Mouse (Mus musculus) ovary, postnatal 10 days (tissue): ENCODE measurements around the gene Olfr56.
"Not testable (repeated sequence)": the region's sequence is repeated elsewhere in the genome, so short reads cannot be mapped to it uniquely, and the experiment has no call there.

Experiments used
- DNase-seq: peaks from one replicate; pipeline ENCODE4 v3.0.0; 2022; ENCODE audit warnings: low spot score

The Olfr56 gene

DNA sequence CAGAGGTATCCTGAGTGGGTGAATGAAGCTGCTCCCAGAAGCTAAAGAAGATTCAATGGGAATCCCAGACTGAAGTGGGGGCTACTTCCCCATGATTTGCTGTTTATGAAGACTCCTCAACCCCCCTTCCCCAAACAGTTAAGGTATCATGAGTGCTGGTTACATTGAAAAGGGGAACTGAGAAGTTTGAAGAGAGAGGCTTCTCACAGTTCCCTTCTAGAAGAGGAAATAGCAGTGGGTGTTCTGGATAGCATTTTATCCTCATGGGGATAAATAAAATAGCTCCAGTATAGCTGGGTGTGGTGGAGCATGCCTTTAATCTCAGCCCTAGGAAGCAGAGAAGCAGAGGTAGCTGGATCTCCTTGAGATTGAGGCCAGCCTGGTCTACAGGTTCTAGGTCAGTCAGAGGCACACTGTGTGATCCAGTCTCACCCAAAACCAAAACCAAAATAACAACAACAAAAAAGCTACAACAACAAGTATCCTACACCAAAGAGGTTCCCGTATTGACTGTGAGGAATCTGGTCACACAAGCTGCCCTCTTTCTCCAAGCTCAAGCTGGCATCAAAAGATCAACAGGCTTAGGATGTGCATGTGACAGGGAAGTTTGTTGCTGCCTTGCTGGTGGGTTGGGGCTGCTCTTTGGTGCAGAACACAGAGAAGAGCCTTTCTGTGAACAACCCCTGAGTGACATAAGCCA, at the start of gene Olfr56:
Olfr56 (plus strand) TSS at position 650 of the 700 bp plus-strand sequence.
- not testable (repeated sequence) for DNase-seq

DNA sequence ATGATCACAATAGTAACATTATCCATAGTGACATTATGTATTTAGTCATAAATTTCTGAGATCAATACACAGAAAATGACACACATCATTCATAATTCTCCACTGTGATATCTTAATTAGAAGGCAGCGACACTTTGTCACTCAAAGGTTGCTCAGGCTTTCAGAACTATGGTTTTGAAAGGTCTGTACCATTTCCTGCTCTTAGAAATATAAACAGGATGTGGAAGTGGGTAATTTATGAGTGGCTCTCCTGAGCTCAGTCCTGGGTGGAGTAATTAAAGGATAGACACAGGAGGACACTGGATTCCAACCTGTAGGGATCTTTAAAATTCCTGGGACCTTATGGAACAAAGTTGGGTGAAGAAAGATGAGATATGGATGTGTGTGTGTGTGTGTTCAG, 45.3 kb upstream of the Olfr56 start:
- not testable (repeated sequence) for DNase-seq

DNA sequence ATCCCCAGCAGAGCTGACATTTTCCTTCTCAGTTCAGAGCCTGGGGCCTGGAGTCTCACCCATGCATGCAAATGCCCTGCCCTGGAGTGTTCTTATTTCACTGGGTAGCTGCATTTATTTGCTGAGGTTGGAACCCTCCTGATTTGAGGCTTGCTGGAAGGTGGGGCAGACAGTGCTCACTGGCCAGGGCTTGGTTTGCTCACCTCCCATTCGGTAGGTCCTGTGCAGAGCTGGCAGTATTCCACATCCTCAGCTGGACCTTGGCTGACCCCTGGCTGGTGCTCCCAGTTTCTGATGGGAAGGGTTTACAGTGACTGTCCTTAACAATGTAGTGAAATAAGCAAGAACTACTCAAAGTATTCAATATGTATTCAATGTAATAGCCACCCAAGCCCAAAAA, 44.8 kb upstream of the Olfr56 start:
- DNase-seq, result not testable (repeated sequence)

DNA sequence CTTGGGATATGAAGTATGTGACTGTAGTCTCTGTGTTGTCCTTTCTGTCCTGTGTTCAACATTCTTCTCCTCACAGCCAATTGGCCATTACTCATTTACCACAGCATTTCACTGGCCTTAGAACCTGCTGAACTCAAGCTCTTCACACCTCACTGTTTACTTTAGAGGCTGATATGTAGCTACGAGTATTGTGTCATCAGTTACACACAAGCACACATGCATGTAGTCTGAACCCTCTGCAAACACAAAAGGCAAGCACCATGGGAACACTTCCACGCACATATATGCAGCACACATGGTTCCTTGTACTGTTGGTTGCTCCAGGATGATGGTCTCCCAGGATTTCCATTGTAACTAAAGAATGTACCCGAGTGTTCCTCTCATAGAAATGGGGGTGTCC, 43.4 kb upstream of the Olfr56 start:
- DNase-seq, result not testable (repeated sequence)

DNA sequence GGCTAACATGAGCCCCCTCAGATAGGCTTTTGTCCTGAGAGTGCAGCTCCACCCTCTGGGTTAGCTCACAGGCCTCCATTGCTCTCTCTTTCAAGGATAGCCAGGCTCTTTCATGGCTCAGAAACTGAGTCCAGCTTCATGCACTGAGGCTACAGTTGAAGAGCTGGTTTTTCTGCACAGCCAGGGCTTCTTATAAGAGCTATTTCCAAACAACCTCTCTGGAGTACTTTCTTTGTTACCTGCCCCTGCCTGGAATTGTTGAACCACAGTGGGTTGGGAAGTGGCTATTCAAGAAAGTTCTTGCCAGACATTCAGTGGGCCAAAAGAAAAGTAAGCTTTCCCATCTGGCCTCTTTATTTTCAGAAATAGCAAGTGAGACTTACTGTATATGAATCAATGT, 39.4 kb upstream of the Olfr56 start:
- not testable (repeated sequence) for DNase-seq

DNA sequence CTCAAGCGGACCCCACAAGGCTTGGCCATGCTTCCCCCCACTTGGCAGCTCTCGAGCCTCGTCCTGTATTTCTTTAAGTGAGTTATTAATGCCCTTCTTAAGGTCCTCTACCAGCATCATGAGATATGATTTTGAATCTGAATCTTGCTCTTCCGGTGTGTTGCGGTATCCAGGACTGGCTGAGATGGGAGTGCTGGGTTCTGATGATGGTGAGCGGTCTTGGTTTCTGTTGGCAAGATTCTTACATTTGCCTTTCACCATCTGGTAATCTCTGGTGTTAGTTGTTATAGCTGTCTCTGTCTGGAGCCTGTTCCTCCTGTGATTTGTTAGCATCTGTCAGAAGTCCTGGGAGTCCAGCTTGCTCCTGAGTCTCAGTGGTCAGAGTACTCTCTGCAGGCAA, 32.6 kb upstream of the Olfr56 start, which contains the start of gene Psme2b:
Psme2b (minus strand) TSS at position 101 of the 400 bp plus-strand sequence.
- DNase-seq, result not testable (repeated sequence)

DNA sequence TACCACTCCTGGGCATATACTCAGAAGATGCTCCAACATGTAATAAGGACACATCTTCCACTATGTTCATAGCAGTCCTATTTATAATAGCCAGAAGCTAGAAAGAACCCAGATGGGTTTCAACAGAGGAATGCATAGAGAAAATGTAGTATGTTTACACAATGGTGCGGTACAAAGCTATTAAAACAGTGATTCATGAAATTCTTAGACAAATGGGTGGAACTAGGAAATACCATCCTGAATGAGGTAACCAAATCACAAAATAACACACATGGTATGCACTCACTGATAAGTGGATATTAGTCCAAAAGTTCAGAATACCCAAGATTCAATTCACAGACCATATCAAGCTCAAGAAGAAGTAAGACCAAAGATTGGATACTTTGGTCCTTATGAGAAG, 4.0 kb upstream of the Olfr56 start:
- not testable (repeated sequence) for DNase-seq

DNA sequence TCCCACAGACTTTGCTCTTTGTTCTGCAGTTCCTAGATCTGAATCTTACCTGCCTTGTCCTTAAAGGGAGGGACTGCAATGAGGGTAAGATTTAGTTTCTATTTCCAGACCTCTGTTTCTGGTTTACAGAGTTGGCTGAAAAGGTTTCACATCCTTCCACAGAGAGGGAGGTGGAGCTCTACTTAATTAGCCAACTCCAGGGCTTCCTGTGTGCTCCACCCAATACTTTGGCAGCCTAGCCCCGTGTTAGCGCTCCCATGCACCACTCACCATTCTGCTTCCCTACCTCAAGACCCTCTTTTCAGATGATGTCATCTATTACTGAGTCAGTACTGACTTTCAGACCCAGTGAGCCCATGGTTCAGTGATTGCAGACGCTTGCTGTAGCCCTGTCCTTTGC, 562 bp downstream of the Olfr56 start, which contains the start of gene 9930111J21Rik1:
9930111J21Rik1 (minus strand) TSS at position 148 of the 400 bp plus-strand sequence.
- not testable (repeated sequence) for DNase-seq

DNA sequence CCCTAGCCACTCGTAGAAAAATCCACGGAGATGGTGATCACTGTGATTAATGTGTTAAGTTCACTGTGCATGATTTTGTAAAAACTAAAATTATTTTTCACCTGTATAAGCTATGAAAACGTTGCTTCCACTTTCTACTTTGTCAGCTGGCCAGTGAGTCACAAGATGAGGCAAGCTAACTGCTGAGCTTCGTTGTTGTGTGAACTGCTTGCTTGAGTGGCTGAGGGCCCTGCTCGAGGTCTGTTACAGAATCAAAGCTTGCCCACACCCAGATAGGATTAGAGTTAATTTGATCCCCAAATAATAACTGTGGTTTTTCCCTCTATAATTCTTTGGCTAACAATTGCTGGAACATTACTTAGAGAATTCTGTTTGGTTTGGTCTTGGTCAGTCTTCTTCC, 1.4 kb downstream of the Olfr56 start:
- DNase-seq, result not testable (repeated sequence)

DNA sequence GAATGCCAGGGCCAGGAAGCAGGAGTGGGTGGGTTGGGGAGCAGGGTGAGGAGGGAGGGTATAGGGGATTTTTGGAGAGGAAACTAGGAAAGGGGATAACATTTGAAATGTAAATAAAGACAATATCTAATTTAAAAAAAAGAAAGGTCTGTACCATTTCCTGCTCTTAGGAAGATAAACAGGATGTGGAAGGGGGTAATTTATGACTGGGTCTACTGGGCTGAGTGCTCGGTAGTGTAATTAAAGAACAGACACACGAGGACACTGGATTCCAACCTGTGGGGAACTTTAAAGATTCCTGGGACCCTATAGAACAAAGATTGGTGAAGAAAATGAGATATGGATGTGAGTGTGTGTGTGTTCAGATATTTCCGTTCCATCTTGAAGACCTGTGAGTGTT, 4.2 kb downstream of the Olfr56 start:
- DNase-seq, result not testable (repeated sequence)

DNA sequence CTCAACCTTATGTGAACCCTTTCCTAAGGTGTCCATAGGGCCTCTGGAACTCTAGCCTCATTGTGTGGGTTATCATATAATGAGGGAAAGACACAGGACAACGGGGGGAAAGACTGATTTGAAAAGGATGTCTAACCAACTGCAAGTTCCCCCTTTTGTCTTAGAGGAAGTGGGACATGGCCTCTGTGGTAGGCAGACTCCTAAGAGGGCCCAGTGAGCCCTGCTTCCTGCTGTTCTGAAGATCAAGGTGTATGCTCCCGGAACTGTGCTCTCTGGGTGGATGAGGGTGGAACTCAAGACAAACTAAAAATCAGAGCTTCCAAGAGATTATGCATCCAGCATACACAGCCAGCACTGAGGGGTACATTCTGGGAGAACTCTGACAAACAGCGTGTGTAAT, 9.5 kb downstream of the Olfr56 start:
- DNase-seq, result not testable (repeated sequence)

DNA sequence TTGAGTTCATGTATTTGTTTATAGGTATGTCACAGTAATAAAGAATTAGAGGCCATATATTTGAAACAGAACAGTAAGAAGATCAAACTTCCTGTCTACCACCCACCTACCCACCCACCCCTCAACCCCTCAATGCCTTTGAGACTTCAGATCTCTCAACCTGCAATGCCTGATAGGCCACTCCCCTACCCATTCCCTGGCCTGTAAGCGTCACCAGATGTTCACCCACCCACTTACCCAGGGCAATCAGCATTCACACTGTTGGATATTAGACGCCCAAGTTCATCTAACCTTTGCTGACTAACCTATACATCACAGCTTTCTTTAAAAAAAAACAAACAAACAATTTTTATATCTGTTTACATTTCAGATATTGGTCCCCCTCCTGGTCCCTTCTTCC, 11.3 kb downstream of the Olfr56 start:
- DNase-seq, result not testable (repeated sequence)

DNA sequence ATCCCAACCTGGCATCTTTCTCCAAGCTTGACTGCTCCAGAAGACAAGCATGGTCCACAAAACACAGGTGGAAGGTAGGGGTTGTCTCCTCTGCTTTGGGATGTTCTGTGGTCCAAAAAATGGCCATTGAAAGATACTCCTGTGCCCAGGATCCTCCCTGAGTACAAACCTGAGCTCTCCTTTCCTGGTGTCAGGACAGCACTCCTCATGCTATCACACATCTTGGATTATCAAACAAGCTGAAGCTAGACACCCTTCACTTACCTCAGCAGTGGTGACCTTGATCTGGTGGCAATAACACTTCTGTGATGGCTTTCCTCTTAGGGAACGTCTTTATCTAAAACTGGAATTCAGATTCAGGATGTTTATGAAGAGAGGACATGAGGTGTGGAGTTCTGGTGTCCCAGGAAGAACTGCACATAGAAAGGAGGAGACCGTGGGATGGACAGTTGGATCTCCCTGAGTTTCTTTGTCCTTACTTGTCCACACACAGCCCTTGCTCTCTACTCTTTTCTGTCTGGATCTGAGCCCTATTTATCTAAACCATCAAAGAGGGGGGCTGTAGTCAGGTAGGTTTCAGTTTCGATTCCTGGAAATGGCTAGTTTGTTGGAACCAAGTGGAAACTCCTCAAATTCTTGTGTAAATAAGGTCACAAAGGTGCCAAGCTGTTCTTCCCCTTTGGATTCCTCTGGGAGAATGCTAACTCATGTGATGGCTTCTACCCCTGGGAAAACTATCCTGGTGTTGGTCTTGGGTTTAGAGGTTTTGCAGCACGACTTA, 13.2 kb downstream of the Olfr56 start, which contains the start of gene Gm12185:
Gm12185 (minus strand) TSS at position 487 of the 781 bp plus-strand sequence.
- not testable (repeated sequence) for DNase-seq

DNA sequence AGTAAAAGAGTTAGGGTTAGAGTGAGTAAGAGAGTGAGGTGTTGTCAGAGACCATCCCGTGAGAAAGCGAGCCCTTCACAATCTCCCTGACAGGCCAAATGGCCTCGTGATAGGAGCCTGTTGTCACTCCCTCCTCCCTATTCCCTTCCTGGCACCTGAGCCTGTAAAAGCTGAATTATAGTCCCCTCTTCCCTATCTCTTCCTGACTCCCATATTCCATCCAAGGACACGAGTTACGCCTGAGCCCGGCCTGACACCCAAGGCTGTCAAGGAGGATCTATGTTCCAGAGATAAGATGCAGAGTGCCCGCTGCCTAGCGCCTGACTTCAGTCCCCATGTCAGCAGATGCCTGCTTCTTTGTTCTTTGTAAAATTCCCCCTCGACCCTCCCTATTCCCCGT, 14.6 kb downstream of the Olfr56 start:
- DNase-seq, result not testable (repeated sequence)

DNA sequence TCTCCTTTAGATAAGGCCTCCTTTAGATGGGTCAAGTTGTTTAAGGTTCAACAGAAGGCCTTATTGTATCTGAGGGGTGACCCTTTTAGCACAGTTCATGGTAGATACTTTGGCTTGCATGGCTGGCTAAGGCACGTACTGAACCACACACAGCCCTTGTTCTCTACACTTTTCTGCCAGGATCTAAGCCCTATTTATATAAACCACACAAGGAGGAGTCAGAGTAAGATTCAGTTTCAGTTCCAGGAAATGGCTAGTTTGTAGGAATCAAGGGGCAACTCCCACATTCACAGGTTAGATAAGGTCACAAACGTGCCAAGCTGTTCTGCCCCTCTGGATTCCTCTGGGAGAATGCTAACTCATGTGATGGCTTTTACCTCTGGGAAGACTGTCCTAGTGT, 15.3 kb downstream of the Olfr56 start, which contains the start of gene Tgtp1:
Tgtp1 (minus strand) TSS at position 155 of the 400 bp plus-strand sequence.
- not testable (repeated sequence) for DNase-seq

DNA sequence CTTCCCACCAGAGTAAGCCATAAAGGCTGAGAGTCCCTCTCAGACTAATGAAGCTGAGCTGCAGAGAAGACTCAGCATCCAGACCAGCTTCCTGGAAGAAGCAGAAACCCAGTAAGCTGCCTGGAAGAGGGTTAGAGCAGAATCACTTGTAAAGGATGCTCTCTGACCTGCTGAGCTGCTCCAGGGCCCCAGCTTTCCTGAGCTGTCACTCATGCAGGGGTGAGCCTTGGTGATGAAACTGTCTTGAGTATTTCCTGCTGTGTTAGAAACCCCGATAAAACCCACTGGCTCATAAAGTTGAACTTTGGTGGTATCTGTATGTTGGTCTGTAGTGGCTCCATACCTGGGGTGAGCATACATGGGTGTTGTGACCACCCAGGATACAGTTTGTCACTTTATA, 21.7 kb downstream of the Olfr56 start:
- DNase-seq, result not testable (repeated sequence)

DNA sequence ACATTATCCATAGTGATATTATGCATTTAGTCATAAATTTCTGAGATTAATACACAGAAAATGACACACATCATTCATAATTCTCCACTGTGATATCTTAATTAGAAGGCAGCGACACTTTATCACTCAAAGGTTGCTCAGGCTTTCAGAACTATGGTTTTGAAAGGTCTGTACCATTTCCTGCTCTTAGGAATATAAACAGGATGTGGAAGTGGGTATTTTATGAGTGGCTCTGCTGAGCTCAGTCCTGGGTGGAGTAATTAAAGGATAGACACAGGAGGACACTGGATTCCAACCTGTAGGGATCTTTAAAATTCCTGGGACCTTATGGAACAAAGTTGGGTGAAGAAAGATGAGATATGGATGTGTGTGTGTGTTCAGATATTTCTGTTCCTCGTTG, 27.6 kb downstream of the Olfr56 start:
- DNase-seq, result not testable (repeated sequence)

DNA sequence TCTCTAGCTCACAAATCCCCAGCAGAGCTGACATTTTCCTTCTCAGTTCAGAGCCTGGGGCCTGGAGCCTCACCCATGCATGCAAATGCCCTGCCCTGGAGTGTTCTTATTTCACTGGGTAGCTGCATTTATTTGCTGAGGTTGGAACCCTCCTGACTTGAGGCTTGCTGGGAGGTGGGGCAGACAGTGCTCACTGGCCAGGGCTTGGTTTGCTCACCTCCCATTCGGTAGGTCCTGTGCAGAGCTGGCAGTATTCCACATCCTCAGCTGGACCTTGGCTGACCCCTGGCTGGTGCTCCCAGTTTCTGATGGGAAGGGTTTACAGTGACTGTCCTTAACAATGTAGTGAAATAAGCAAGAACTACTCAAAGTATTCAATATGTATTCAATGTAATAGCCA, 28.1 kb downstream of the Olfr56 start:
- not testable (repeated sequence) for DNase-seq

DNA sequence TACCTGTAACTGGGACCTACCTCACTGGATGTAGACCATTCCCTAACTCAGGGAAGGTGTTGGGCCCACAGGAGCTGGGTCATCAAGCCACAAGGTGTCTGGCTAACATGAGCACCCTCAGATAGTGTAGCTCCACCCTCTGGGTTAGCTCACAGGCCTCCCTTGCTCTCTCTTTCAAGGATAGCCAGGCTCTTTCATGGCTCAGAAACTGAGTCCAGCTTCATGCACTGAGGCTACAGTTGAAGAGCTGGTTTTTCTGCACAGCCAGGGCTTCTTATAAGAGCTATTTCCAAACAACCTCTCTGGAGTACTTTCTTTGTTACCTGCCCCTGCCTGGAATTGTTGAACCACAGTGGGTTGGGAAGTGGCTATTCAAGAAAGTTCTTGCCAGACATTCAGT, 33.4 kb downstream of the Olfr56 start:
- not testable (repeated sequence) for DNase-seq

DNA sequence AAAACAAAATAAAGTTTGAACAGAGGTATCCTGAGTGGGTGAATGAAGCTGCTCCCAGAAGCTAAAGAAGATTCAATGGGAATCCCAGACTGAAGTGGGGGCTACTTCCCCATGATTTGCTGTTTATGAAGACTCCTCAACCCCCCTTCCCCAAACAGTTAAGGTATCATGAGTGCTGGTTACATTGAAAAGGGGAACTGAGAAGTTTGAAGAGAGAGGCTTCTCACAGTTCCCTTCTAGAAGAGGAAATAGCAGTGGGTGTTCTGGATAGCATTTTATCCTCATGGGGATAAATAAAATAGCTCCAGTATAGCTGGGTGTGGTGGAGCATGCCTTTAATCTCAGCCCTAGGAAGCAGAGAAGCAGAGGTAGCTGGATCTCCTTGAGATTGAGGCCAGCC, 71.4 kb downstream of the Olfr56 start:
- not testable (repeated sequence) for DNase-seq

DNA sequence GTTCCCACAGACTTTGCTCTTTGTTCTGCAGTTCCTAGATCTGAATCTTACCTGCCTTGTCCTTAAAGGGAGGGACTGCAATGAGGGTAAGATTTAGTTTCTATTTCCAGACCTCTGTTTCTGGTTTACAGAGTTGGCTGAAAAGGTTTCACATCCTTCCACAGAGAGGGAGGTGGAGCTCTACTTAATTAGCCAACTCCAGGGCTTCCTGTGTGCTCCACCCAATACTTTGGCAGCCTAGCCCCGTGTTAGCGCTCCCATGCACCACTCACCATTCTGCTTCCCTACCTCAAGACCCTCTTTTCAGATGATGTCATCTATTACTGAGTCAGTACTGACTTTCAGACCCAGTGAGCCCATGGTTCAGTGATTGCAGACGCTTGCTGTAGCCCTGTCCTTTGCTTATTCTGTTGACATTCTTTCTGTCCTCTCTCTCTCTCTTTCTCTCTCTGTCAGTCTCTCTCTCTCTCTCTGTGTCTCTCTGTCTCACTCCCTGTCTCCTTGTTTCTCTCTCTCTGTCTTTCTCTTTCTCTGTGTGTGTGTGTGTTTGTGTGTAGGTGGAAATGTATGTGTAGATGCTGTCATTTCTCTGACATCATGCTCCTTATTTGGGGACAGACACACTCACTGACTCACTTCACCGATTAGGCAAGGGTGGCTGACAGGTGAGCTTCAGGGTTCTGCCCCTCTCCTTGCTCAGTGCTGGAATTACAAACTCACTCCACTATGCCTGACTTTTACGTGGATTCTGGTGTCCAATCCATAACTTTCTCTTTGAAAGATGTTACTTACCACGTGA, 72.6 kb downstream of the Olfr56 start, which contains the start of gene 9930111J21Rik2:
9930111J21Rik2 (minus strand) TSS at position 150 of the 799 bp plus-strand sequence.
- DNase-seq, result not testable (repeated sequence)

DNA sequence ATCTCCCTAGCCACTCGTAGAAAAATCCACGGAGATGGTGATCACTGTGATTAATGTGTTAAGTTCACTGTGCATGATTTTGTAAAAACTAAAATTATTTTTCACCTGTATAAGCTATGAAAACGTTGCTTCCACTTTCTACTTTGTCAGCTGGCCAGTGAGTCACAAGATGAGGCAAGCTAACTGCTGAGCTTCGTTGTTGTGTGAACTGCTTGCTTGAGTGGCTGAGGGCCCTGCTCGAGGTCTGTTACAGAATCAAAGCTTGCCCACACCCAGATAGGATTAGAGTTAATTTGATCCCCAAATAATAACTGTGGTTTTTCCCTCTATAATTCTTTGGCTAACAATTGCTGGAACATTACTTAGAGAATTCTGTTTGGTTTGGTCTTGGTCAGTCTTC, 73.2 kb downstream of the Olfr56 start:
- DNase-seq, result not testable (repeated sequence)
